Mouse (Mus musculus): ENCODE results near the gene Pcca.

GRCm38 (mm10) chr14:122902884-122903283 is 368.8 kb downstream of the Pcca start:
- TF ChIP-seq POLR2A (IDR thresholded peaks at IDR 0.05; ENCODE audit: insufficient read length, low read depth) = no peak
- no peak for TF ChIP-seq TCF3 (IDR thresholded peaks at IDR 0.05; ENCODE audit: insufficient read length, low read depth)
- TF ChIP-seq MYOG (IDR thresholded peaks at IDR 0.05; ENCODE audit: control insufficient read depth in 1 of 3, insufficient read depth in 1 of 3, insufficient read length in 2 of 3, low read depth in 2 of 3) = no peak

Measured in myocyte (in vitro differentiated cells).